17 mouse cellular contexts compared by ENCODE assay signal in the genomic region with DNA sequence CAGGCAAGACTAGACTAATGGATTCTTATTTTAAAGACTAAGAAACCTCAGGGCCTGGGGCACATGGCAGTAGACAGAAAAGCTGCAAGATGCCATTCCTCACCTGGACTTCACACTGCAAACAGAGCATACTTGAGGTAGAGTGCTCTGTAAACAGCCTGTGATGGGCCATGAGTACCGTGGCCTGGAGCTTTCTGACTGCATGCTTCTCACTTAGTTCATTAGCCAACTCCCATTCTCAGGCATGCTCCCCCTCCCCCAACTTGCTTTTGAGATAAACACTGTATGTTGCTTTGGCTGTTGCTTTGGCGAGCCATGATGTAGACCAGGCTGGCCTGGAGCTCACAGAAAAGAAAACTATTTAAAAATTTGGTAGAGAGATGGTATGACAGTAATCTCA. TPM values are rescaled to one million over a fixed set of nuclear protein-coding genes. Genes with fewer than 3 reads are reported as not detected.
A peak's percentile ranks its signal among the peaks of the same experiment; 100 is the strongest.
DNase-seq lines count a peak whose midpoint lies in the region; ATAC-seq and TF ChIP-seq lines count a peak whose summit lies in the region.
"Had no signal": no experiment of that assay in that cellular context is flagged by ENCODE, and none has a peak within 500 bp of the region (broad histone marks: within the 10 kb centered on the region; RNA-seq: fewer than 3 reads in every experiment).

No protein-coding gene starts in this region.

- H3K27me3 ChIP-seq in kidney, postnatal 0 days (ENCODE audit: insufficient read depth, low read length) = no peaks in the 10 kb centered on the region
- no peaks in the 10 kb centered on the region for H3K27me3 ChIP-seq in embryonic facial prominence, embryonic 10.5 days (replicated peaks; ENCODE audit: low read depth, poor library complexity, severe bottlenecking)
- H3K27me3 ChIP-seq in midbrain, embryonic 11.5 days (ENCODE audit: control insufficient read depth, insufficient read depth, low read length) = no peaks in the 10 kb centered on the region
- no peaks in the 10 kb centered on the region for H3K27me3 ChIP-seq in hindbrain, embryonic 11.5 days (ENCODE audit: control insufficient read depth, insufficient read depth, low read length)
- H3K27me3 ChIP-seq in midbrain, embryonic 13.5 days = no peaks in the 10 kb centered on the region
- H3K27me3 ChIP-seq: embryonic facial prominence, embryonic 12.5 days; limb, embryonic 12.5 days; megakaryocyte, embryonic 14.5 days; Patski had no signal

- H3K36me3 ChIP-seq in kidney, postnatal 0 days (ENCODE audit: insufficient read depth, low read length) = no peaks in the 10 kb centered on the region
- H3K36me3 ChIP-seq in embryonic facial prominence, embryonic 10.5 days (replicated peaks) = no peaks in the 10 kb centered on the region
- H3K36me3 ChIP-seq in midbrain, embryonic 11.5 days (ENCODE audit: control insufficient read depth, insufficient read depth, low read length) = no peaks in the 10 kb centered on the region
- H3K36me3 ChIP-seq in hindbrain, embryonic 11.5 days (ENCODE audit: control insufficient read depth, insufficient read depth, low read length) = no peaks in the 10 kb centered on the region
- H3K36me3 ChIP-seq in midbrain, embryonic 13.5 days = no peaks in the 10 kb centered on the region
- H3K36me3 ChIP-seq: embryonic facial prominence, embryonic 12.5 days; limb, embryonic 12.5 days had no signal

- H3K4me3 ChIP-seq in kidney, postnatal 0 days (replicated peaks; ENCODE audit: low read depth, low read length) = no peak overlapping the region
- H3K4me3 ChIP-seq in embryonic facial prominence, embryonic 10.5 days = no peak overlapping the region
- H3K4me3 ChIP-seq in lung, adult 2 months (replicated peaks; ENCODE audit: extremely low read depth, low read depth, low read length) = no peak overlapping the region
- no peak overlapping the region for H3K4me3 ChIP-seq in midbrain, embryonic 11.5 days (ENCODE audit: low read depth, low read length)
- no peak overlapping the region for H3K4me3 ChIP-seq in hindbrain, embryonic 11.5 days (ENCODE audit: low read depth, low read length)
- no peak overlapping the region for H3K4me3 ChIP-seq in midbrain, embryonic 13.5 days (replicated peaks)
- H3K4me3 ChIP-seq: embryonic facial prominence, embryonic 12.5 days; left cerebral cortex, adult 2 months; limb, embryonic 12.5 days; megakaryocyte, embryonic 14.5 days had no signal

- ATAC-seq in kidney, postnatal 0 days (replicated peaks; ENCODE audit: low FRiP score, low read depth) = no peak
- no peak for ATAC-seq in midbrain, embryonic 11.5 days (ENCODE audit: low FRiP score)
- no peak for ATAC-seq in hindbrain, embryonic 11.5 days (ENCODE audit: low FRiP score)
- ATAC-seq in midbrain, embryonic 13.5 days = no peak
- ATAC-seq: Patski had no signal

- DNase-seq in kidney, postnatal 0 days (ENCODE audit: low spot score) = no peak
- no peak for DNase-seq in kidney, adult 18-20 months
- DNase-seq in embryonic facial prominence, embryonic 10.5 days (ENCODE audit: low spot score) = no peak
- peak; percentile 47 for DNase-seq in lung, adult 2 months
- peak; percentile 58 to 77 for DNase-seq in lung, postnatal 4 days
- DNase-seq in midbrain, embryonic 11.5 days (ENCODE audit: low spot score, missing footprints) = no peak
- no peak for DNase-seq in hindbrain, embryonic 11.5 days (ENCODE audit: low spot score)
- DNase-seq: cerebellum, postnatal 25 days; gastrocnemius, postnatal 10 days; thymus, adult 18-20 months had no signal

- H3K4me2 ChIP-seq in kidney, postnatal 0 days (ENCODE audit: low read length) = no peak overlapping the region
- H3K4me2 ChIP-seq in midbrain, embryonic 11.5 days = no peak overlapping the region
- H3K4me2 ChIP-seq in hindbrain, embryonic 11.5 days (replicated peaks; ENCODE audit: low read depth, low read length) = no peak overlapping the region
- no peak overlapping the region for H3K4me2 ChIP-seq in midbrain, embryonic 13.5 days (replicated peaks)
- H3K4me2 ChIP-seq: embryonic facial prominence, embryonic 12.5 days; hindbrain, embryonic 14.5 days; limb, embryonic 12.5 days had no signal

- no peak for TF ChIP-seq CTCF in kidney, postnatal 0 days (IDR thresholded peaks at IDR 0.05; ENCODE audit: low read depth)
- no peak for TF ChIP-seq CTCF in lung, adult 2 months (IDR thresholded peaks at IDR 0.05; ENCODE audit: insufficient read depth, low read length)

- no peaks in the 10 kb centered on the region for H3K9me3 ChIP-seq in kidney, postnatal 0 days (replicated peaks; ENCODE audit: low read length)
- no peaks in the 10 kb centered on the region for H3K9me3 ChIP-seq in embryonic facial prominence, embryonic 10.5 days
- no peaks in the 10 kb centered on the region for H3K9me3 ChIP-seq in midbrain, embryonic 11.5 days (ENCODE audit: control insufficient read depth, low read length)
- no peaks in the 10 kb centered on the region for H3K9me3 ChIP-seq in hindbrain, embryonic 11.5 days (ENCODE audit: control insufficient read depth, low read length)
- H3K9me3 ChIP-seq in midbrain, embryonic 13.5 days = no peaks in the 10 kb centered on the region
- H3K9me3 ChIP-seq: embryonic facial prominence, embryonic 12.5 days; limb, embryonic 12.5 days; megakaryocyte, embryonic 14.5 days had no signal

- WGBS in kidney, postnatal 0 days = 52% methylated on average over 2 of the region's 2 CpGs
- WGBS in embryonic facial prominence, embryonic 10.5 days = 61% methylated on average over 2 of the region's 2 CpGs
- 37% methylated on average over 2 of the region's 2 CpGs for WGBS in lung, adult 2 months
- WGBS in midbrain, embryonic 11.5 days = 80% methylated on average over 2 of the region's 2 CpGs
- 68% methylated on average over 2 of the region's 2 CpGs for WGBS in hindbrain, embryonic 11.5 days
- 76% methylated on average over 2 of the region's 2 CpGs for WGBS in midbrain, embryonic 13.5 days

- H3K27ac ChIP-seq in kidney, postnatal 0 days = 0 out of 2 replicates have a peak overlapping the region, but pooled peaks have one; percentile 4
- H3K27ac ChIP-seq in embryonic facial prominence, embryonic 10.5 days (replicated peaks) = peak overlapping the region; percentile 5; the same call in 1 of the 2 replicates
- H3K27ac ChIP-seq in midbrain, embryonic 11.5 days (ENCODE audit: low read depth, low read length) = no peak overlapping the region
- no peak overlapping the region for H3K27ac ChIP-seq in hindbrain, embryonic 11.5 days (ENCODE audit: low read depth, low read length)
- H3K27ac ChIP-seq in midbrain, embryonic 13.5 days = no peak overlapping the region
- H3K27ac ChIP-seq: embryonic facial prominence, embryonic 12.5 days; hindbrain, embryonic 14.5 days; left cerebral cortex, adult 2 months; limb, embryonic 12.5 days had no signal

- H3K4me1 ChIP-seq in kidney, postnatal 0 days (replicated peaks; ENCODE audit: insufficient read depth, low read length) = peaks cover 29% of the 10 kb centered on the region
- peaks cover 64% of the 10 kb centered on the region for H3K4me1 ChIP-seq in embryonic facial prominence, embryonic 10.5 days
- H3K4me1 ChIP-seq in lung, adult 2 months (ENCODE audit: control insufficient read depth, insufficient read depth, low read length) = peaks cover 13% of the 10 kb centered on the region
- peaks cover 23% of the 10 kb centered on the region for H3K4me1 ChIP-seq in midbrain, embryonic 11.5 days (ENCODE audit: control insufficient read depth, insufficient read depth, low read length)
- H3K4me1 ChIP-seq in hindbrain, embryonic 11.5 days (replicated peaks; ENCODE audit: control insufficient read depth, insufficient read depth, low read length) = peaks cover 12% of the 10 kb centered on the region
- H3K4me1 ChIP-seq in midbrain, embryonic 13.5 days (replicated peaks) = peaks cover 32% of the 10 kb centered on the region

- TF ChIP-seq POLR2A in lung, adult 2 months (IDR thresholded peaks at IDR 0.05; ENCODE audit: borderline replicate concordance, extremely low read depth, low read depth, low read length) = no peak

- H3K9ac ChIP-seq in kidney, postnatal 0 days (ENCODE audit: low read depth, low read length) = no peak overlapping the region
- no peak overlapping the region for H3K9ac ChIP-seq in midbrain, embryonic 11.5 days (ENCODE audit: low read length)
- H3K9ac ChIP-seq in hindbrain, embryonic 11.5 days (ENCODE audit: low read depth, low read length) = no peak overlapping the region
- no peak overlapping the region for H3K9ac ChIP-seq in midbrain, embryonic 13.5 days (replicated peaks)
- H3K9ac ChIP-seq: embryonic facial prominence, embryonic 12.5 days; hindbrain, embryonic 14.5 days; limb, embryonic 12.5 days had no signal

RNA-seq across cellular contexts. Expression of gene Scd2, which starts 7.4 kb away (rescaled TPM):
- polyA plus RNA-seq in kidney, postnatal 0 days (2015; fragmentation: Nextera tagmentation; extraction: Ambion mirVana) = 78.4 and 81.1 TPM in 2 replicates
- 324 and 353 TPM in 2 replicates for polyA plus RNA-seq in embryonic facial prominence, embryonic 10.5 days (2016; fragmentation: Nextera tagmentation; extraction: Ambion mirVana)
- 289 and 384 TPM in 2 replicates for polyA plus RNA-seq in lung, adult 2 months (2012; rRNA removed)
- 353 and 358 TPM in 2 replicates for polyA plus RNA-seq in midbrain, embryonic 11.5 days (2014; fragmentation: Nextera tagmentation; extraction: Ambion mirVana)
- 314 and 349 TPM in 2 replicates for polyA plus RNA-seq in hindbrain, embryonic 11.5 days (2014; fragmentation: Nextera tagmentation; extraction: Ambion mirVana)
- polyA plus RNA-seq in midbrain, embryonic 13.5 days (2015; fragmentation: Nextera tagmentation; extraction: Ambion mirVana) = 254 and 259 TPM in 2 replicates

RNA-seq across cellular contexts. Expression of gene Scd4, which starts 46.8 kb away (rescaled TPM):
- 0.12 and 0.18 TPM in 2 replicates for polyA plus RNA-seq in kidney, postnatal 0 days (2015; fragmentation: Nextera tagmentation; extraction: Ambion mirVana)
- 0.05 and 0.10 TPM in 2 replicates for polyA plus RNA-seq in embryonic facial prominence, embryonic 10.5 days (2016; fragmentation: Nextera tagmentation; extraction: Ambion mirVana)
- polyA plus RNA-seq in lung, adult 2 months (2012; rRNA removed) = 0.46 and 0.97 TPM in 2 replicates
- 0.06 TPM in 1 of 2 replicates, not detected in the other for polyA plus RNA-seq in midbrain, embryonic 11.5 days (2014; fragmentation: Nextera tagmentation; extraction: Ambion mirVana)
- polyA plus RNA-seq in hindbrain, embryonic 11.5 days (2014; fragmentation: Nextera tagmentation; extraction: Ambion mirVana) = 0.06 TPM in 1 of 2 replicates, not detected in the other
- 0.08 TPM in 2 replicates for polyA plus RNA-seq in midbrain, embryonic 13.5 days (2015; fragmentation: Nextera tagmentation; extraction: Ambion mirVana)

Comparison
In these comparisons a context has a peak if more than half of its experiments do, and no peak if none do; other contexts are left out.
1. DNase-seq: peak in lung, adult 2 months (single experiment) and lung, postnatal 4 days (2 of 2); none in kidney, postnatal 0 days (single experiment), kidney, adult 18-20 months (single experiment), embryonic facial prominence, embryonic 10.5 days (single experiment), midbrain, embryonic 11.5 days (single experiment) and hindbrain, embryonic 11.5 days (single experiment).
2. H3K27ac ChIP-seq: peak in kidney, postnatal 0 days (single experiment) and embryonic facial prominence, embryonic 10.5 days (single experiment); none in midbrain, embryonic 11.5 days (single experiment), hindbrain, embryonic 11.5 days (single experiment) and midbrain, embryonic 13.5 days (single experiment).